Mouse (Mus musculus): ENCODE measurements at regions not wholly inside any gene's neighbourhood (a gene's known extent, or its start where the extent isn't known, plus 50 kb on each side); places are given as distances from the start of the nearest gene placed in this dataset.

GRCm38 (mm10) chr10:3630763-3631223 is 90.8 kb downstream of the Iyd start:
- DNase-seq: peak; percentile 42 to 73

GRCm38 (mm10) chr10:3633871-3634496 is 93.9 kb downstream of the Iyd start:
- DNase-seq: peak; percentile 63 to 76

GRCm38 (mm10) chr10:3644111-3644510 is 96.1 kb upstream of the Plekhg1 start:
- no peak for DNase-seq

- no peak for DNase-seq
These were observed 95.1 kb upstream of the Plekhg1 start for GRCm38 (mm10) chr10:3645030-3645429.

GRCm38 (mm10) chr10:3646151-3646910 is 93.8 kb upstream of the Plekhg1 start:
- no peak for DNase-seq

- DNase-seq: no peak
These were observed 92.1 kb upstream of the Plekhg1 start for GRCm38 (mm10) chr10:3647811-3648731.

- DNase-seq: no peak
These were observed 90.2 kb upstream of the Plekhg1 start for GRCm38 (mm10) chr10:3649983-3650382.

GRCm38 (mm10) chr10:3650561-3650960 is 89.6 kb upstream of the Plekhg1 start:
- DNase-seq: no peak

GRCm38 (mm10) chr10:3652522-3652921 is 87.6 kb upstream of the Plekhg1 start:
- no peak for DNase-seq

GRCm38 (mm10) chr10:3656081-3656480 is 84.1 kb upstream of the Plekhg1 start:
- no peak for DNase-seq

- no peak for DNase-seq
These were observed 78.0 kb upstream of the Plekhg1 start for GRCm38 (mm10) chr10:3662156-3662555.

- DNase-seq: no peak
These were observed 77.6 kb upstream of the Plekhg1 start for GRCm38 (mm10) chr10:3662571-3662970.

- DNase-seq: no peak
These were observed 76.9 kb upstream of the Plekhg1 start for GRCm38 (mm10) chr10:3663296-3663695.

GRCm38 (mm10) chr10:3684481-3684880 is 55.7 kb upstream of the Plekhg1 start:
- no peak for DNase-seq

All from lung, postnatal 4 days (tissue).